Mouse (Mus musculus) c-Kit-positive CD71-positive TER-119-positive erythroid progenitor cells, embryonic 14.5 days (primary cell): ENCODE results near the gene Mettl13.

Experiments used
- DNase-seq: peaks from one replicate; pipeline ENCODE4 v3.0.0-alpha.2; 2013; ENCODE audit warnings: low spot score

The Mettl13 gene

GRCm38 (mm10) chr1:162548016-162548916 is at the start of gene Mettl13:
Mettl13 (minus strand) TSS chr1:162548551.
- peak; percentile 90 for DNase-seq

DNA sequence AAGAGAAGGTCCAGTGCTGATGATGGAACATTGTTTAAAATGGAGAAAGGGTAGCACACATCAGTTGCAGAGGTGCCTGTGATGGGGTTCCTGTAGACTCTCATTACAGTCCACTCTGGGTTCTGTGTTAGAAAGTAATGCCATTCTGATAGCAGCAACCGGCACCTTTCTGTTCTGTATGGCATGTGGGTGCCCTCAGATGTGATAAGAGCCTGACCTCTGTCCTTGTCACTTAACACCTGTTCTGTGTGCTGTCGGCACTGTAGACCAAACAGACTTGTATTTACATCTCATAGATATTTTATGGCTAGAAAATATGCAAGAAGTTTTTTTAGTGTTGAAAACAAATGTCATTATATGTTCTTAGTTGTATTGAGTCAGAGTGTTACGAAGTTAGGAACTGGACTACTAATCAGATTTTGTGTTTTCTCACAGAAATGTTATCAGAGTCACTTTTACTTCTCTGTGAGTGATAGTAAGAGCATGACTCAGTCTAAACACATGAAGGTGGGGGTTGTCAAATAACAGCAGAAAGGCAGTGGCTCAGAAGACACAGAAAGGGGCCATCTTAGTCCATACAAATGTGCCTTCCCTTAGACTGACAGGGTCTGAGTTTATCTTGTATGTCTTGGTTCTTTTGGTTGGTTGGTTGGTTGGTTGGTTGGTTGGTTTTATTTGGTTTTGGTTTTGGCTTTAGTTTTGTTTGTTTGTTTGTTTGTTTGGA is 49.2 kb upstream of the Mettl13 start:
- DNase-seq, result no peak

- DNase-seq, result no peak
Observed at GRCm38 (mm10) chr1:162590415-162590997, 42.2 kb upstream of the Mettl13 start.

- DNase-seq, result no peak
Observed at GRCm38 (mm10) chr1:162589443-162589842, 41.1 kb upstream of the Mettl13 start.

DNA sequence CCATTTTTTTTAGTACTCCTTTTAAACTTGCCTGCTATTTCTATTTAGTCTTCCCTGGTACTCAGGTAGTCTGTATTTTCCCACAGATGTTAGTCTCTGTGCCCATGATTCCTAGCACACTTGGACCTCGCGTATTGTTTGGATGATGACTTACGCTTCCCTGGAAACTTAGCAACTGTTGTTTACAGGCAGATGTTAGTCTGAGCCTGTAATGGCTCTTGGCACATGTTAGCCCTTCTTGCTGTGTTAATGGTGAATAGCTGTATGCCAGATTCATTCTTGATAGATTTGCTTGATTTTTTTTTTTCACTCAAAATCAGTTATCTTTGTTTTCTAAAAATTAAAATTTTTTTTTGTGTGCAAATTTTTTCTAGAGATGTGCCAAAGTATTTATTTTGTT is 40.3 kb upstream of the Mettl13 start:
- no peak for DNase-seq

DNA sequence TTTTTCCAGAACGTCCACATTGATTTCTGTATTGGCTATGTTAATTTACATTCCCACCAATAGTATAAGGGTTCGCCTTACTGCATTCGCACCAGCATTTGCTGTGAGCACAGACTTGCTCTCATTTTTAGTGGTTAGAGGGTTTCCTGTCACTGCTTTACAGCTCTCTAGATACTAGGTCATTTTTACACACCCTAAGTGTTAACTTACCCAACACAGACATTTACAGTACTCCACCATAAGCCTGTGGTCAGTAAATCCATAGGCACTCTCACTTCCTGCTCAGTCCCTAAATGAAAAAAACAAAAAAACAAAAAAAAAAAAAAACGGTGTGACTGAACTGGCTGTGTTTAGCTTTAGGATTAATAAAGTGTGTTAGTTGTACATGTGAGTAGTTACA is 37.9 kb upstream of the Mettl13 start:
- no peak for DNase-seq

- DNase-seq, result no peak
Observed at GRCm38 (mm10) chr1:162582884-162583283, 34.5 kb upstream of the Mettl13 start.

GRCm38 (mm10) chr1:162575098-162575497 is 26.7 kb upstream of the Mettl13 start:
- no peak for DNase-seq

GRCm38 (mm10) chr1:162570931-162571601 is 22.7 kb upstream of the Mettl13 start:
- DNase-seq, result no peak

- peak; percentile 83 for DNase-seq
Observed at GRCm38 (mm10) chr1:162570260-162570748, 22.0 kb upstream of the Mettl13 start, which contains the start of gene Vamp4. Vamp4 (plus strand) TSS chr1:162570515.

GRCm38 (mm10) chr1:162567351-162567750 is 19.0 kb upstream of the Mettl13 start:
- DNase-seq, result no peak

DNA sequence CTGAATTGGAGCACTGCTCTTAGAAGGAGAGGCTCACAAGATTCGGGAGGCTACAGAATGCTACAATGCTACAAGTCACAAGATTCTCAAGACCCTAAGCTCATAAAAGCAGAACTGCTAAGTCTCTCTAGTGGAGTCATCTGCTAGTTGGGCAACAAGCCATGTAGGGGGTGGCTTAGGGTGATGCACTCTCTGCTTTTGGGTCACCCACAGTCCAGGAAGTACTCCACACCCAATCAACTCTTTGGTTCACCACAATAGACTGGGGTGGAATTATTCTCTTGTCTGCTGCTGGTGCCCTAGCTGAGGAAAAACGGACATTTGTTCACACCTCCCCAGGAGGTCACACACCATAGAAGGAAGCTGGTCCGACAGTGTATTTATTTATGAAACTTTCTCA is 16.6 kb upstream of the Mettl13 start:
- no peak for DNase-seq

DNA sequence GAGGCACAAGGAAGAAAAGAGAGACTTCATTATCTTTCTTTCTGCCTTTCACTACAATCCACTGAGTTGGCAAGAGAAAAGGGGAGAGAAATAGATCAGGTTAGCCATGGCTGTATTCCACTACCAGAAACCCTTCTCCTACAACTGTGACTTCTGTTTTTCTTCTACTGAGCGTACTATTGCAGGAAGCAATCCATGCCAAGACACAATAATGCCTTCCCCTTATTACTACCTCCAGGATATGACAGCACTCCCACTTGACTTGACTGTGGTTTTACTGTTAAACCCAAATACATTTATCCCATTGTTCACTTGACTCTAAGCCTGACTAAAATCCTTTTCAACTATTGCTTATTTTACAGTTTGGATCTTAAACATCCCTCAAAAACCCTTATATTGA is 14.9 kb upstream of the Mettl13 start:
- no peak for DNase-seq

- DNase-seq, result no peak
Observed at GRCm38 (mm10) chr1:162554193-162554592, 5.8 kb upstream of the Mettl13 start.

DNA sequence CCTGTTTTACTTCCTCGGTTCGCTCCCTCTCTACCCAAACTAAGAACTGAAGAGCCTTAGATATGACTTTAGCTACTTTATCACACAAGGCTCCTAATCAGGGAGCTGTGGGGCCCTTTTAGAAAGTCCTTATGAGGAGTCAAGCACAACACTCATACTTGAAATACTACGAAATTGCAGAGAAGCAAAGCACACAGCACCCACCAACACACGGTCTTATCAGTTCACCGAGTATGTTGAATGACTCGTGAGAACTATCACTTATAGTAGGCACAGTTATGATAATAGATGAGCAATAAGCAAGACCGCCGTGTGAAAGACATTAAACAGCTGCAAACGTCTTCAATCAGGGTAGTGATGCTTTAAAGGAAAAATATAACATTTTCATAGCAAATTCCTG is 4.6 kb upstream of the Mettl13 start:
- DNase-seq, result peak; percentile 38

DNA sequence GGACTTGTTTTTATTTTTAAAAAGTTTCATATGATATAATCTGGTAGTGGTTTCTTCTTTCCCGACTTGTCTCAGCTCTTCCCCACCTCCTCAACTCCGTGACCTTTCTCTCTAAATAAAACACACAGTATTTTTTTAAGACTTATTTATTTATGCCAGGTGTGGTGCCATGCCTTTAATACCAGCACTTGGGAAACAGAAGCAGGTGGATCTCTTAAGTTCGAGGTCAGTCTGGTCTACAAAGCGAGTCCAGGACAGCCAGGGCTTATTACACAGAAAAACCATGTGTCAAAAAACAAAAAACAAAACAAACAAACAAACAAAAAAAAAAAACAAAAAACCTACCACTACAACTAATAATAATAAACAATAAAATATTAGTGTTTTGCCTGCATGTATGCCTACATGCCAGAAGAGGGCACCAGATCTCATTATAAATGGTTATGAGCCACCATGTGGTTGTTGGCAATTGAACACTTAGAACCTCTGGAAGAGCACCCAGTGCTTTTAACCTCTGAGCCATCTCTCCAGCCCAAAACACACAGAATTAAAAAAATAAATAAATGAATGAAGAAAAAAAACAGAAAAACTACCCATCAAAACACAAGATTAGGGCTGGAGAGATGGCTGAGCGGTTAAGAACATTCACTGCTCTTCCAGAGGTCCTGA is 1.4 kb upstream of the Mettl13 start:
- peak; percentile 55 for DNase-seq

DNA sequence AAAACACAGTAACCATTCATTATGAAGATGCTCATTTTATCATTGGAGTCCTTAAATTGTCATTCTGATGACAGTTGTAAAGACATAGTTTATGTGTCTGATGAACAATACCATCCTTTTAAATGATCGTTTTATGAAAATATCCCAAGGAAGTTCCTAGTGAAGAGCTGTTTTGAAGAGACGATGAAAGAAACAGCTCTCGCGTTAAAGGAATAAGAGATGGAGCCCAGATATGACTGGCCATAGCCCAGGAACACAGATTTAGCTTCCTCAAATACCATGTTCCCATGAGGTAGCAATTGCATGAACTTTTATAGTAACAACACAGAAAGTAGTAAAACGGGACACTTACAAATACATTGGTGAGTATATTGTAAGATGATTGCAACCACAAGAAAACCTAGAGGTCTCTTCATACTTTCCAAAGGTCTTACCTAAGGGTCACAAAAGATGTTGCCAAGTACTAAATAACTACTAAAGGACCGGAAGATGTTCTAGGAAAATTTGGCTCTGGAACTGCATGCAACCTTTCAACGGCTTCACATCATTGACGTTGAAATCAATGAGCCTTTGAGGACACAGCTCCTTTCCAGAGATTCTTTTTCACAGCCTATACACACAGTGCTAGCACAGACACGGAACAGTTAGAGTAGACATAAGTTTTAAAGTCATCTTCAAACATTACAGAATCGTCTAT is 714 bp upstream of the Mettl13 start:
- no peak for DNase-seq

- no peak for DNase-seq
Observed at GRCm38 (mm10) chr1:162547607-162548006, 744 bp downstream of the Mettl13 start.

DNA sequence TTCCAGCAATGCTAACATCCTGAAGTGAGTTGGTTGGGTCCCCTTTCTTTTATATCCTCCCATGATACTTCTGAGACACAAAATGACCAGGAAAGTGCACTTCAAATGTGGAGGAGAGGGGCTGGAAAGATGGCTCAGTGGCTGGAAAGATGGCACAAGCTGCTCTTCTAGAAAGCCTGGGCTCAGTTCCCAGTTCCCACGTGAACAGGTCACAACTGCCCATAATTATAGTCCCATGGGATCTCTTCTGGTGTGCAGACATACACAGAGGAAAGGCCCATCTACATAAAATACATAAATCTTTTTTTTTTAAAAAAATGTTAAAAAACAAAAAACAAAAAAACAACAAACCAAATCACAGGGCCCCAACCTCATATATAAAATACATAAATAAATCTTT is 5.1 kb downstream of the Mettl13 start:
- DNase-seq, result no peak

GRCm38 (mm10) chr1:162533766-162534560 is 14.4 kb downstream of the Mettl13 start:
- no peak for DNase-seq
